Mouse (Mus musculus) G1E-ER4 (cell line): ENCODE data around the gene Llgl2. TPM values are rescaled to one million over a fixed set of nuclear protein-coding genes. Genes with fewer than 3 reads are reported as not detected.

Experiments
- GATA1 ChIP-seq: IDR thresholded peaks from one replicate; pipeline ENCODE4 v1.8.0; 2012; ENCODE audit warnings: low read length, inconsistent platforms
- polyA plus RNA-seq: library from polyadenylated mRNA; stranded (reverse); fragments of >175 nt; gene quantifications from 2 replicates; pipeline ENCODE4 v1.2.3, GENCODE M21; 2012

Gene Llgl2
- polyA plus RNA-seq, 1 experiment = 41.3 TPM

- peak; percentile 45 for TF ChIP-seq GATA1
Observed at GRCm38 (mm10) chr11:115901338-115902161, 77.7 kb downstream of the Llgl2 start.

- no peak for TF ChIP-seq GATA1
Observed at GRCm38 (mm10) chr11:115902177-115902576, 78.3 kb downstream of the Llgl2 start.

GRCm38 (mm10) chr11:115902831-115903230 is 79.0 kb downstream of the Llgl2 start:
- no peak for TF ChIP-seq GATA1

- TF ChIP-seq GATA1 = no peak
Observed at GRCm38 (mm10) chr11:115903384-115904230, 79.8 kb downstream of the Llgl2 start.

GRCm38 (mm10) chr11:115904231-115904955 is 80.5 kb downstream of the Llgl2 start:
- no peak for TF ChIP-seq GATA1

Other genes with a start within 250 kb of the Llgl2 start
- gene Mrps7, start 220.1 kb upstream of the Llgl2 start, polyA plus RNA-seq = 66.9 and 85.8 TPM in 2 replicates
- 73.5 and 127 TPM in 2 replicates for gene Gga3, start 220.0 kb upstream of the Llgl2 start, polyA plus RNA-seq
- gene Mif4gd, start 211.1 kb upstream of the Llgl2 start, polyA plus RNA-seq = 30.0 and 42.5 TPM in 2 replicates
- 23.0 and 23.2 TPM in 2 replicates for gene Slc25a19, start 195.8 kb upstream of the Llgl2 start, polyA plus RNA-seq
- gene Grb2, start 115.5 kb upstream of the Llgl2 start, polyA plus RNA-seq = 158 and 209 TPM in 2 replicates
- 54.3 and 62.3 TPM in 2 replicates for gene Tmem94, start 58.6 kb upstream of the Llgl2 start, polyA plus RNA-seq
- gene Caskin2, start 10.4 kb upstream of the Llgl2 start, polyA plus RNA-seq = 0.68 and 0.82 TPM in 2 replicates
- gene Tsen54, start 9.3 kb upstream of the Llgl2 start, polyA plus RNA-seq = 50.6 and 63.7 TPM in 2 replicates
- gene Myo15b, start 34.4 kb downstream of the Llgl2 start, polyA plus RNA-seq = 0.41 and 0.46 TPM in 2 replicates
- gene Smim5, start 75.9 kb downstream of the Llgl2 start, polyA plus RNA-seq = 9.2 and 13.4 TPM in 2 replicates
- 0.21 TPM in 1 of 2 replicates, not detected in the other for gene Smim6, start 88.0 kb downstream of the Llgl2 start, polyA plus RNA-seq
- 26.9 and 40.4 TPM in 2 replicates for gene Sap30bp, start 109.2 kb downstream of the Llgl2 start, polyA plus RNA-seq
- gene Recql5, start 109.4 kb downstream of the Llgl2 start, polyA plus RNA-seq = 13.3 and 22.0 TPM in 2 replicates
- gene Itgb4, start 150.7 kb downstream of the Llgl2 start, polyA plus RNA-seq = 0.04 and 0.13 TPM in 2 replicates
- 95.4 and 132 TPM in 2 replicates for gene Galk1, start 188.7 kb downstream of the Llgl2 start, polyA plus RNA-seq
- gene H3f3b, start 203.9 kb downstream of the Llgl2 start, polyA plus RNA-seq = 312 and 429 TPM in 2 replicates
- 56.9 and 68.4 TPM in 2 replicates for gene Unk, start 206.3 kb downstream of the Llgl2 start, polyA plus RNA-seq